Mouse (Mus musculus) kidney, postnatal 36 days (tissue): ENCODE results near the gene Syt14.

ENCODE experiments used
- DNase-seq, 2 experiments: peaks; one replicate each; pipeline ENCODE4 v3.0.0; 2021 to 2022; ENCODE audit warnings: mixed read lengths in 2 of 2

Gene Syt14

DNA sequence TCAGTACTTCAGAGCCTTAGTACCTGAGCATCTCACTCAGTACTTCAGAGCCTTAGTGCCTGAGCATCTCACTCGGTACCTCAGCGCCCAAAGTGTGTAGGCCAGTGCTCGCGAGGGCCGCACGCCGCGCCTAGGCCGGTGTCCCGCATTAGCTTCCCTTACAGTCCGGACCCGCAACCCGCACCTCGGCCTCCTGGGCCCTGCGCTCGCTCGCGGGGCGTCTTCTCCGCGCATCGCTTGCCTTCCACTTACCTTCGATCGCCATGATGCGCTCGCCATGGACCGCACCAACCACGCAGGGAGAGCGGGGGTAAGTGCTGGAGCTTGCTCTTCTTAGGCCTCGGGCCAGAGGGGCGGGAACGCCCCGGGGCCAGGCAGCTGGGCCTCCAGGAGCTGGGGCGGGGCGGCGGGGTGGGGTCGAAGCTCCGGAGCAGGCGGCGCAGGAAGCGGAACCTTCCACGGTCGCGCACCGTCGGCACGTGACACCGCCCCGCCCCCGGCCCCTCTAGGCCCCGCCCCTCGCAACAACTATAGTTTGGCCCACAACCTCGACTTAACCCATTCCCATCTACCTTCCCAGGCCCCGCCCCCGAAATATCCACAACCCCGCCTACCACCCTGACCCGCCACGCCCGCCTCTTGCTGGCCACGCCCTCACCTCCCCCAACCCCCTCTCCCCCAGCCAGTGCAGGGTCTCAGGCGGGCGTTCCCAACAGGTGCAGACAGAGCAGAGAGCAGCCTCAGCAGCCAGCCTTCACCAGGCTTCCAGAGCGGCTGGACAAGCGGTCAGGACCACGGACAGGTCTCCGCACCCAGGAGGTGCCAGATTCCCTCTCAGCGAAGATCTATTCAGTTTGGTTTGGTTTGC, at the start of gene Syt14:
Gene Syt14 (minus strand): TSS at position 405 of the 868 bp plus-strand sequence.
- peak; percentile 84 to 88 for DNase-seq

DNA sequence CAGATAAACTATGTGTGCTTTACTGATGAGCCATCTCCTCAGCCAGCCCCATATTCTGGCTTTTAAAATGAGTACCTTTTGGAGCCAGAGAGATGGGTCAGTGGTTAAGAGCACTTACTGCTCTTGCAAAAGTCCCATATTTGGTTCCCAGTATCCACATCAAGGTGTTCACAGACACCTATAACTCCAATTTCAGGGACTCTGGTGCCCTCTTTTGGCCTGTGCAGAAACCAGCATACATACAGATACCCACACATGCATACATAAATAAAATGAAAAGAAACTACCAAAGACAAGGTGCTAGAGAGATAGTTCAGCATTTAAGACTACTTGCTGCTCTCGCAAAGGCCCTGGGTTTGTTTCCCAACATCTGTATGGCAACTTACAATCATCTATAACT, 48.4 kb upstream of the Syt14 start:
- peak in 1 of 2 experiments; percentile 30 for DNase-seq

DNA sequence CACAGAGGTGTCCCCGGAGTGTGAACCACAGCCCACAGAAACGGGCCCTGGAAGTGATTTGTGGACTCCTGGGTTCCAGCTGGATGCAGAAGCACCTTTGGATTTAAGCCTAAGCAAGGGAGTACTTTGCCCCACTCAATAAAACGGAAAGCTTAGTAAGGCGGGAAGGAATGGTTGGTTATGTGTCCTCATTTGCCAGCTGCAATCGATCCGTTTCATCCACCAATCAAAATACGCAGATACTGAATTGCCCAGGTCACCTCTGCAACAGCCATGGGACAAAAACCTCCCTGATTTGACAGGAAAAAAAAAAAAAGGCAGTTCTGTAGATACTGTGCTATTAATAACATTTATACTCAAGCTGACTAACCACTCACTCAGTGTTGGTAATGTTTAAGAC, 47.5 kb upstream of the Syt14 start:
- no peak for DNase-seq

DNA sequence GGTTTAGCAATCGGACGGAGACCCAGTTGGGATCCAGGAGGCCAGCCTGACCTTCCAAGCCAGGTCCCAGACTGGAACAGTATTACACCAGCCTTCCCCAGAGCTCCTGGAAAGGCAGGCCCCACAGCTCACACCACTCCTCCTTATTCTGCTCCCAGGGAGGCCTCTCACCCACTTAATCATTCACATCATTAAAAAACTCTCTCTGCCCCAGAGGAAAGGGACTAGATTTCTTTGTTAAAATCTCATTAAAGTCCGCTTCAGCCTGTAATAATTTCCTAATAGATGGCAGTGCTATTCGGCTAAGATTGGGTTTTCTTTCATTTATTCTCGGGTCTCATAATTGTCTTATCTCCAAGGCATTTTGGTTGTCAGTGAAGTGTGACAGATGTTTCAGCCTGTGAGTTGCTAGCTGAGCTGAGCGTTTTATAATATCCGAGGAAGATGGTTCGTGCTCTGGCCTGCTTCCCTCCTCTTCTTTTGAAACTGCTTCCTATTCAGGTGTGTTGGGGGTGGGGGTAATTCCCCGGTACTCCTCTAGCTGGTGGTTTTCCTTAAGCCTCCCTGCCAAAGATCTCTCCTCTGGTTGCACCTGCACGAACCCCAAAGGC, 46.8 kb upstream of the Syt14 start:
- DNase-seq: no peak

DNA sequence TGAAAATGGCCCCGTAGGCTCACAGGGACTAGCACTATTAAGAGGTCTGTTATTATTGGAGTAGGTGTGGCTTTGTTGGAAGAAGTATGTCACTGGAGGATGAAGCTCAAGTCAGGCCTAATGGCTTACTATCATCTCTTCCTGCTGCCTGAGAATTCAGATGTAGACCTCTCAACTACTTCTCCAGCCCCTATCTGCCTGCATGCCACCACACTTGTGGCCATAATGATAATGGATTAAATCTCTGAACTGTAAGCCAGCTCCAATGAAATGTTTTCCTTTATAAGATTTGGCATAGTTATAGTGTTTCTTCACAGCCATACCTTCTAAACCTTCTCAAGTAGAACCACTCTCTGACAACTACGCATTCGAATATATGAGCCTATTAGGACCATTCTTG, 27.0 kb upstream of the Syt14 start:
- DNase-seq: no peak

DNA sequence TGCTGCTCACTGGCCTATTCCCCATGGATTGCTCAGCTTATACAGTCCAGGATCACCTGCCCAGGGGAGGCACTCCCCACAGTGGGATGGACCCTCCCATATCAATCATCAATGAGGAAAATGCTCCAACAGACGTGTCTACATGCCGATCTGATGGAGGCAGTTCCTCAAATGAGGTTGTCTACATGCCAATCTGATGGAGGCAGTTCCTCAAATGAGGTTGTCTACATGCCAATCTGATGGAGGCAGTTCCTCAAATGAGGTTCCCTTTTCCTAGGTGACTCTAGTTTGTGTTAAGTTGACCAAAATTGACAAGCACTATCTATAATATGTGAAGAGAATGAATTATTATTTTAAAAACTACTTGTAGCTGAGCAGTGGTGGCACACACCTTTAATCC, 24.6 kb upstream of the Syt14 start:
- DNase-seq: no peak

DNA sequence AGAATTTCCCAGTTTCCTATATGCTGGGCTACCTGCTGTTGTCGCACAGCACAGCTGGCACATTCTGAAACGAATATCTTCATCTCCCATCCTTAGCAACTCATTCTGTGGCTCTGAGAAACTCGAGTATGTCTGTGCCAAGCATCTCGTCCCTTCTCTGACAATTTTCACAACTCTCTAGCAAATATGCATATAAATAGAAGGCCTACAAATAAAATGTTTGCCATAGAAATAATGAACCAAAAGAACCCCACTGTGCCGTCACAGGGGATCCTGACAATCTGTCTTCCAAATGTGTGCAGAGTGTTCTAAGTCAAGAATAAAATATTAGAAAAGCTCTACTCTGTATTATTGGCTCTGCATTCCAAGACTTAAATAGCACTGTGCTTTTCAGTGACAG, 24.0 kb upstream of the Syt14 start:
- no peak for DNase-seq

DNA sequence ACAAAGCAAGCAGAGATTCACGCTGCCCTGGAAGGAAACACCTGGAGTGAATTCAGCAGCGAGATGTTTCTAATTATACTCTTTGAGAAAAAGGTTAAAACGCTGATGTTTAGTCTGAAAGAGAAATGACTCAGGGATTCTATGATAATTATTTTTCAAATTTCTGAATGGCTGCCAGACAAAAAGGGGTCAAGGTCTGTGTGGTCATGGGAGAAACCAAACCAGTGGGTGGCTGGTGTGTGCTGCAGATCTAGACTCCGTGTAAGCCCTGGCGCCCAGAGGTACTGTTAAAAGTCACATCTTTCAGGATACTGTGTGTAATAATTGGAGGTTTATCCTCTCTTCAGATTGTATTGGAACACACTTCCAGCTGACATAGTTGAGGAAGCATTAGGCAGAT, 18.8 kb upstream of the Syt14 start:
- DNase-seq: no peak

DNA sequence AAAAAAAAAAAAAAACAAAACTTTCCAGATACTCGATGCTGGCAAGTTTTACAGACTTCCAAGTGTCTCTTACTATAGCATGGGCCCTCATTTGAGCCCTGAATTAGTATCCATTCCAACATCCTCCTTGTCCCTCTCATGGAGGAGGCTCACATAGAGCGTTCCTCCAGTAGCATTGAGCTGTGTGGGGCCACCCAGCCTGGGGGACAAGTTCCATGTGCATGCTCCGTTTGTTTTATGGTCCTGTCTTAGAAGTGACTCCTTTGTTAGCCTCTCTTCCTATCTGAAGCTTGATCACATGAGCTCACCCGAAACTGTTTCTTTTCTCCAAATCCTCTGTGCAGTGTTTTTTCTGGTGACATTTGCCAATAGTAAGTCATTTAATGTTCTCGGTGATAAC, 17.5 kb upstream of the Syt14 start:
- DNase-seq: no peak

DNA sequence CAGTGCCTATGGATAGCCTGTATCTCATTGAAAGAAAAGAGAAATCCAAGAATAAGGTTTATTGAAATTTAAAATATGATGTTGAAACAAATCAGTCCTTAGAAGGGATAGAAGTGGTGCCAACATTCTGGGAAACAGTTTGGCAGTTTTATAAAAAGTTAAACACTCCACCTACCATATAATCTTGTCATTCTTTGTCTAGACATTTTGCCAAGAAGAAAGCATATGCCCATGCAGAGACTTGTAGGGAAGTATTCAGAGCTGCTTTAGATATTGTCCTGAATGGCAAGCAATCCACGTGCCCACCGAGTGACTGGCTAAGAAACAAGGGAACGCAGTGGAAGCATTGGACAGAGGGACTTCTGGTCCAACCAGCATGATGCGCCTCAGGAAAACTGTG, 12.0 kb upstream of the Syt14 start:
- no peak for DNase-seq

DNA sequence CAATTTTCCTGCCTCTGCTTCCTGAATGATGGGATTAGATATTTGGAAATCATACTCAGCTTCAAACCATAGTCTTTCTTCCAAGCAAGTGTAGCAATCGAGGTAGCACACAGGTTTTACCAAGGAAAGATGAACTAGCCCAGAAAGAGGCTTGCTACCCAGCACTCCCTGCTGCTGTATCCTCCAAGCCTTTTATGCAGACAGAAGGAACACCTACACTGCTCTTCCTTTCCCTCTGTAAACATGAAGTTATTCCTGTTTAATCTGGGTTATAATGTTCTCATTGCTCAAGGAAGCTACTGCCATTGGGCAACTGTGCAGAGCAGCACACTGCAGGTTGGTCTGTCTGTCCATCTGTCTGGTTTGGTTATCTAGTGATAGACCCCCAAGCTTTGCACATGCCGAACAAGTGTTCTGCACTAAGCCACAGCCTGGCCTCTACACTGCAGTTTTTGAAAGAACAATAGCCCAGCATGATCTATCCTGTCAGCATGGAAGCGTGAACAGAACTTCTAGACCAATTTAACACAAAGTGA, 7.3 kb upstream of the Syt14 start:
- DNase-seq: no peak

DNA sequence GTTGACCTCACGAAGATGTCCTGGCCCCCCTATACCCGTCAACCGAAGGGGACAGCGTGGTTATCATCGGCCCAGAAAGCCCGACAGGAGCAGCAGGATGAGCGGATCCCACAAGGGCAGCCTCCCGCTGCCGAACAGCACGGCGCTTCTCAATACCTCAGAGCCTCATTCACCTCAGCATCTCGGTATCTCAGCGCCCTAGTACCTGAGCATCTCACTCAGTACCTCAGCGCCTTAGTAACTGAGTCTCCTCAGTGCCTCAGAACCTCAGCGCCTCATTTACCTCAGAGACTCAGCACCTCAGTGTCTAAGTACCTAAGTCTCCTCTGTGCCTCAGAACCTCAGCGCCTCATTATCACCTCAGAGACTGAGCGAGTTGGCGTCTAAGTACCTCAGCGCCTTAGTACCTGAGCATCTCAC, 614 bp downstream of the Syt14 start:
- DNase-seq: no peak

DNA sequence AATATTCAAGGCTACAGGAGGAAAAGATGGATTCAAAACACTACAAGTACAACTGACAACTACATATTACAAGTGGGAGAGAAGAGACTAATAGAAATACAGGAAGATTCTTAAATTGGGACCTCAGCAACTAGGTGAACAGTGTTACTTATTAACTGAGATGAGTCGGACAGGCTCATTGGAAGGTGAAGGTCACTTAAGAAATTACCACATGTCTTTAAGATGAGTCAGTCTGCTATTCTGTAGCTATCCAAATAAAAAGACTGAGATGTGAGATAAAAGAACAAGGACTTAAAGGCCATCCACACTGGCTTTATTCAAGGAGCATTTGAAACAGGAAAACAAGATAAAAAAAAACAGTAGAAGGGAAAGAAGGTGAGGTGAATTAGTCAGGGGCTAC, 11.3 kb downstream of the Syt14 start:
- peak in 1 of 2 experiments; percentile 42 for DNase-seq

DNA sequence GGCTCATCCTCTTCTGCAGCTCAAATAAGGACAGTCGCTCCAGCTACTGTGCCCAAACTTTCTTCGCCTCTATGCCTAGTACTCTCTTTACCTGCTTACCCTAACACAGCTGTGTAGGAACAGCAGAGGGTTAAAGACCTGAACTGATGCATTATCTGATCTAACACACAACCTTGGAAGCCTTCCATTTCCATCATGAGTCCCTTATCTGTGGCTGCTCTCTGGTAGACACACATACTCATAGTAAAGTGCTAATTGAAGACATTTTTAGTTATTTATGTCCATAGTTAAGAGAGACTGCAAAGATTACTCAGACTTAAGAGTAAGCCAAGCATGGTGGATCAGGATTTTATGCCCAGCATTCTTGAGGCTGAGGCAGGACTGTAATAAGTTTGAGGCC, 23.2 kb downstream of the Syt14 start:
- no peak for DNase-seq

DNA sequence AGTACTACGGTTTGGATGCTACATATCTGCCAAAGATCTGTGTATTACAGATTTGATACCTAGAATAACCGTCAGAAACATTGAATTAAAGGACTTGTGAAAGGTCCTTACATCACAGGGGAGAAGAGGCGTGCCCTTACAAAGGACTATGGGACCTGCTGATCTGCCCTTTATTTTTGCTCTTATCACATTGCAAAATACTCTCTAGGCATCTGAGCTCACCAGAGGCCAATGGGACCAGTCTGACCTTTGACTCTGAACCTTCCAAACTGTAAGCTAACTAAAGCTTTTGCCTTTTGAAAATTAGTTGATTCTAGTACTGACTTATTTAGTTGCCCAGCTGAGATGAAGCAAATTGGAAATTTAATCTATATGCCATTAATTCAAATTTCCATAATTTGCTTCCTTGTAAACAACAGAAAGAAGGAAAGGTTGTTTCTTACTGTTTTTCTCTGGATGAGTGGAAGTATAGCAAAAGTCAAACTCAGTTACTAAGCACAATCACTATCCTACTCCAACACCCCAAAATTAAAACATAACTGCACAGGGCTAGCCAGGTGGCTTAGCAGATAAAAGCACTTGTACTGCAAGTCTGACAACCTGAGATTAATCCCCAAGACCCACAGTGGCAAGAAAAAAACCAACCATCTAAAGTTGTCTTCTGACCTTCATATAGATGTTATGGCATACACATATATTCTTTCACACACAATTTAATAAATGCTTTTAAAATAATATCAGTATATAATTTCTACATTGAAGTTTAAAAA, 24.4 kb downstream of the Syt14 start:
- DNase-seq: no peak

DNA sequence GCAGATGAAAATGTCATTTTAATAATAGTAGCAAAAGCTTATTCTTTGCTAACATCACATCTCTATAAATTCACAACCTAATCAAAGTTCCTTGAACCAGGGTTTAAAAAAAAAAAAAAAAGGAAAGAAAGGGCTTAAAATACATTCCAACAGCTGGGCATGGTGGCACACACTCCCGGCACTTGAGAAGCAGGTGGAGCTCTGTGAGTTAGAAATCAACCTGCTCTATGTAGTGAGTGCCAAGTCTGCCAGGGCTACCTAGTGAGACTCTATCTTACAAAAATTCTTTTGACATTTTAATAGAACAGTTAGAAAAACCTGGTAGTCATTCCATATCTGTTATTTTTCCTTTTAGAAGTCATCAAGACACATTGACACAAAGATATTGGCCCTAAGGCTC, 31.0 kb downstream of the Syt14 start:
- peak; percentile 36 to 37 for DNase-seq

DNA sequence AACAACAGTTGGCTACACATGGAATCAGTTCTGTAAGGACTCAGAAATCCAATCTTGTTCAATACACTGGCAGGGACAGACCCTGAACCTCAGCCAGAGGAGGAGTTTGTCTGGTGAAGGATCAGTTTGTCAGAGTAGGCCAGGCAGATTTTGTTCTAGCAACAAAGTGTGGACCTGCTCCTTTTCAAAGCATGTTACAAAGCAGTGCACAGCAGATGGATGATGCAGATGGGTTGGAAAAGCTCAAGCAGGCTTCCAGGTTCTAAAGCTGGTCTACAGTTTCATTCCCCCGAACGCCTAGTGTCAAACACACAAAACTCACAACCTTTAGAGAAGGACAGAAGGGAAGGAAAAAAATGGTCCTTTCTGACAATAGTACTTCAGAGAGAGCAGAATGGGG, 31.6 kb downstream of the Syt14 start:
- DNase-seq: no peak

DNA sequence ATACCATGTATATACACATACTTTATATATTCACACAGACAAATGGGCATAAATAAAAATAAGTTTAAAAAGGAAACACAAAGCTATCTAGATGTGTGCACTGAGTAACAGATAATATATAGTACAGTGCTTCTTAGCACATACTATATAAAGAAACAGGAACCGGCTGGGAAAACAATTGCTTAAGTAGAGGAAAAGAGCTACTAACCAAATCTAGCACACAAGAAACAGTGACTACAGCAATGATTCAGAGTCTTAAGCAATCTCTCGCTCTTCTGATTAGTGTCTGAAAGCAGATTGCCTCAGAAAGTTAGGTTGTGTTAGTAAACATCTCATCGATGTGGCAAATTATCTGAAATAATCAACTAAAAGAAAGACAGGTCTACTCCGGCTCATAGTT, 33.3 kb downstream of the Syt14 start:
- no peak for DNase-seq

DNA sequence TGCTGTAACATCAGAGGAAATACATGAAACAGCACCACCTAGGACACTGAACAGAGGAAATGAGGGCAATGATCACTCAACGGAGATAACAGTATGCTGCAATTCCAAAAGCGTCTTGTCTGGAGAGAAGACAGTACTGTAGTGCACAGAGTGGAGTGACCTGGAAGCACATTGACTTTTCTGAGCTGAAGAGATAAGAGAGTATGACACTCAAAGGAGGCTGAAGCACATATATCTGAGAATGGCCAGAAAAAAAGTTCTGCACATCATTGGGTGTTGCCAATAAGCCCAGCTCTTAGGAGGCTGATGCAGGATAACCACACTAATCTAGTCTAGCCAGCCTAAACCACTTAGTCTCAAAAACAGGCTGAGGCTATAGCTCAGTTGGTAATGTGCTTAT, 34.0 kb downstream of the Syt14 start:
- DNase-seq: no peak

DNA sequence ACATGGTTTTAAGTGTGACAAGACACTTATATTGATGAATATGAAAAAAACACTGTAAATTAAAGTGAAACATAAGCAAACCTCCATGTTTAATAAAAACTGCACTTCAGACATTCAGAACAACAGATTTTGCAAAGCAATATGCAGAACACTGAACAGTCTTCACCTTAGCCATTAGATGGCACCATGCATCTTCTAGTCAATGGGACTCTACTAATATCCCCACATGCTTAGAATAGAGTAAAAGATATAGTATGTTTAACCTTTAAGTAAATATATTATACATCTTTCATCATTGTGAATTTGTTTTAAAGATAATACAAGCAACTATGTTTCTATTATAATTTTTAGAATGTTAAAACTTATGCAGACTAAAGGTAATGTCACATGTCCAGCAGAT, 34.7 kb downstream of the Syt14 start:
- DNase-seq: no peak

DNA sequence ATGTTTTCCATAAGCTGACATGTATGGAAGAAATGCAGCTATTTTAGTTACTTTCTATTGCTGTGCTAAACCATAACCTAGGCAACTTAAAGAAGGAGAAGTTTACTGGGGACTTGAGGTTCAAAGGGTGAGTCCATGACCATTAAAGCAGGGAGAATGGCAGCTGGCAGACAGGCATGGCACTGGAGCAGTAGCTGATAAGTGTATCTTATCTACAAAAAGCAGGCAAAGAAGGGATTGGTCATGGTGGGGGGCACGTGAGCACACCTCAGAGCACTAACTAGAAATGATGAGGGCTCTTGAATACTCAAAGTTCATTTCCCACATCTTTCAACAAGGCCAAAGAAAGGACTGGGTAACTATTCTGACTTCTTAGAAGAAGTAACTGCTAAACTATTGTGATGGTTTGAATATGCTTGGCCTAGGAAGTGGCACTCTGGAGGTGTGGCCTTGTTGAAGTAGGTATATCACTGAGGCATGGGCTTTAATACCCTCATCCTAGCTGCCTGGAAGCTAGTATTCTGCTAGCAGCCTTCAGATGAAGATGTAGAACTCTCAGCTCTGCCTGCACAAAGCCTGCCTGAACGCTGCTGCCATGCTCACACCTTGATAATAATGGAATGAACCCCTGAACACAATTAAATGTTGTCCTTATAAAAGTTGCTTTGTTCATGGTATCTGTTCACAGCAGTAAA, 41.2 kb downstream of the Syt14 start:
- no peak for DNase-seq

DNA sequence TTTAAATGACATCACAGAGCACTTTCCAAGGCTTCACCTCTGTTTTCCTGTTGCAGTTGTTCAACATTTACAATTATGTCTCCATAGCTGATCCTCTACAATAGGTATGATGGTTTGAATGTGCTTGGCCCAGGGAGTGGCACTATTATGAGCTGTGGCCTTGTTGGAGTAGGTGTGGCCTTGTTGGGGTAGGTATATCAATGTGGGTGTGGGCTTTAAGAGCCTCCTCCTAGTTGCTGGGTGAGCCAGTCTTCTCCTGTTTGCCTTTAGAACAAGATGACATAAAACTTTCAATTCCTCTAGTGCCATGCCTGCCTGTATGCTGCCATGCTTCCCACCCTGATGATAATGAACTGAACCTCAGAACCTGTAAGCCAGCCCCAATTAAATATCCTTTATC, 42.1 kb downstream of the Syt14 start:
- no peak for DNase-seq

DNA sequence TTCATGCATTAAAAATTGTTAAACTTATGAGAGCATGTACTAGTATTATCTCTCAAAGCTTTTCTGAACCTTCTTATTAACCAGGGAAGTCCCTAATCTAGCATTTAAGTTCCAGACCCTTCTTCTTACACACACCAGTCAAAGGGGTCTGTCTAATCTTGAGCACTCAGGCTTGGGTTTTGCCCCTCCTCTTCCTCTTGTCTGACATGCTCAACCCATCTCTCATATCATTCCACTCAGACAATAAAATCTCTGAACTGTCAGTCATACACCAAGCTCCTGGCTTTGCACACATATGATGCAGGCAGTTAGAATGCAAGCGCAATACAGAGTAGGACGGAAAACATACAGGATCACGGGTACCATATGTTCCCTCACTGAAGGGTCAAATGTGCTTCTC, 48.4 kb downstream of the Syt14 start:
- DNase-seq: no peak
